Mouse (Mus musculus) bone marrow macrophage, adult 2 months (primary cell): ENCODE measurements at regions not wholly inside any gene's neighbourhood (a gene's known extent, or its start where the extent isn't known, plus 50 kb on each side); places are given as distances from the start of the nearest gene placed in this dataset.

ENCODE experiments used
- CTCF ChIP-seq: IDR thresholded peaks from 2 replicates; pipeline ENCODE4 v1.5.1; 2012; ENCODE audit warnings: low read depth, mild to moderate bottlenecking, low read length, moderate library complexity
- POLR2A ChIP-seq: IDR thresholded peaks from 2 replicates; pipeline ENCODE4 v1.6.1; 2012; ENCODE audit warnings: mild to moderate bottlenecking, low read depth, low read length, borderline replicate concordance

- TF ChIP-seq CTCF (no peak), POLR2A (no peak)
Observed at GRCm38 (mm10) chr10:125790924-125791323, 175.0 kb upstream of the Lrig3 start.
